ENCODE assay signal across 11 mouse cellular contexts in genomic region chr1:90204821-90205220, GRCm38 (mm10). TPM values are rescaled to one million over a fixed set of nuclear protein-coding genes. Genes with fewer than 3 reads are reported as not detected.
A peak's percentile ranks its signal among the peaks of the same experiment; 100 is the strongest.
DNase-seq lines count a peak whose midpoint lies in the region; ATAC-seq lines count a peak whose summit lies in the region.
"Had no signal": no experiment of that assay in that cellular context is flagged by ENCODE, and none has a peak within 500 bp of the region (broad histone marks: within the 10 kb centered on the region; RNA-seq: fewer than 3 reads in every experiment).

No protein-coding gene starts in this region.

- WGBS in embryonic facial prominence, embryonic 10.5 days = 7% methylated on average over 1 of the region's 1 CpGs
- 30% methylated on average over 1 of the region's 1 CpGs for WGBS in hindbrain, embryonic 14.5 days
- WGBS in midbrain, embryonic 15.5 days = 3% methylated on average over 1 of the region's 1 CpGs

- H3K36me3 ChIP-seq in embryonic facial prominence, embryonic 10.5 days (replicated peaks) = peaks cover 18% of the 10 kb centered on the region; the same call in 1 of the 2 replicates
- H3K36me3 ChIP-seq in hindbrain, embryonic 14.5 days (replicated peaks; ENCODE audit: control insufficient read depth, insufficient read depth) = no peaks in the 10 kb centered on the region
- H3K36me3 ChIP-seq in midbrain, embryonic 15.5 days (replicated peaks) = no peaks in the 10 kb centered on the region

- peak overlapping the region; percentile 63 for H3K9ac ChIP-seq in hindbrain, embryonic 14.5 days
- H3K9ac ChIP-seq in midbrain, embryonic 15.5 days = peak overlapping the region; percentile 51

- H3K9me3 ChIP-seq in embryonic facial prominence, embryonic 10.5 days = no peaks in the 10 kb centered on the region
- no peaks in the 10 kb centered on the region for H3K9me3 ChIP-seq in hindbrain, embryonic 14.5 days (ENCODE audit: control insufficient read depth, low read length)
- no peaks in the 10 kb centered on the region for H3K9me3 ChIP-seq in midbrain, embryonic 15.5 days

- intact Hi-C loops in gastrocnemius, postnatal 14 days (cut with DNase I; ENCODE audit: low total_unique reads) = loop anchor here (5.0 to 10.0 kb wide), 2 partner anchors 148 to 380 kb away; no protein-coding TSS in a partner anchor

- peak overlapping the region; percentile 88 for H3K27ac ChIP-seq in embryonic facial prominence, embryonic 10.5 days (replicated peaks)
- peak overlapping the region; percentile 66 for H3K27ac ChIP-seq in hindbrain, embryonic 14.5 days
- peak overlapping the region; percentile 73 for H3K27ac ChIP-seq in midbrain, embryonic 15.5 days
- H3K27ac ChIP-seq: macrophage had no signal

- peak overlapping the region; percentile 57 for H3K4me2 ChIP-seq in hindbrain, embryonic 14.5 days (replicated peaks)
- H3K4me2 ChIP-seq in midbrain, embryonic 15.5 days = peak overlapping the region; percentile 58

- DNase-seq in kidney, adult 9 months = peak; percentile 22
- DNase-seq in kidney, postnatal 14 days = no peak
- no peak for DNase-seq in embryonic facial prominence, embryonic 10.5 days (ENCODE audit: low spot score)
- no peak for DNase-seq in hindbrain, embryonic 14.5 days (ENCODE audit: low spot score)
- no peak for DNase-seq in yolk sac, embryonic 10.5 days (ENCODE audit: low spot score)
- no peak for DNase-seq in gastrocnemius, postnatal 14 days
- DNase-seq in urinary bladder, adult 18-20 months (ENCODE audit: low spot score in 2 of 2) = no peak
- DNase-seq: thymus, postnatal 36 days had no signal

- peaks cover 85% of the 10 kb centered on the region for H3K4me1 ChIP-seq in embryonic facial prominence, embryonic 10.5 days
- H3K4me1 ChIP-seq in hindbrain, embryonic 14.5 days (replicated peaks; ENCODE audit: control insufficient read depth, insufficient read depth, low read length) = peaks cover 42% of the 10 kb centered on the region
- H3K4me1 ChIP-seq in midbrain, embryonic 15.5 days = peaks cover 63% of the 10 kb centered on the region

- peak overlapping the region; percentile 72 for H3K4me3 ChIP-seq in embryonic facial prominence, embryonic 10.5 days
- peak overlapping the region; percentile 39 for H3K4me3 ChIP-seq in hindbrain, embryonic 14.5 days (replicated peaks; ENCODE audit: low read length)
- peak overlapping the region; percentile 43 for H3K4me3 ChIP-seq in midbrain, embryonic 15.5 days

- H3K27me3 ChIP-seq in embryonic facial prominence, embryonic 10.5 days (replicated peaks; ENCODE audit: low read depth, poor library complexity, severe bottlenecking) = peaks cover 33% of the 10 kb centered on the region
- peaks cover 11% of the 10 kb centered on the region; the same call in 1 of the 2 replicates for H3K27me3 ChIP-seq in hindbrain, embryonic 14.5 days (ENCODE audit: control insufficient read depth, insufficient read depth, low read length)
- H3K27me3 ChIP-seq in midbrain, embryonic 15.5 days (replicated peaks) = peaks cover 21% of the 10 kb centered on the region; the same call in 1 of the 2 replicates

- ATAC-seq in hindbrain, embryonic 14.5 days (ENCODE audit: low FRiP score) = no peak
- no peak for ATAC-seq in midbrain, embryonic 15.5 days (replicated peaks)

RNA-seq across cellular contexts. Expression of gene Ackr3, which starts 1.0 kb away (rescaled TPM):
- polyA plus RNA-seq in embryonic facial prominence, embryonic 10.5 days (2016; fragmentation: Nextera tagmentation; extraction: Ambion mirVana) = 20.0 and 22.4 TPM in 2 replicates
- 10.3 and 11.1 TPM in 2 replicates for polyA plus RNA-seq in hindbrain, embryonic 14.5 days (2014; fragmentation: Nextera tagmentation; extraction: Ambion mirVana)
- 11.3 and 11.4 TPM in 2 replicates for polyA plus RNA-seq in midbrain, embryonic 15.5 days (2015; fragmentation: Nextera tagmentation; extraction: Ambion mirVana)
- total RNA-seq in gastrocnemius, postnatal 14 days (2021) = 10 to 100 TPM; 14.1 to 16.2 TPM
- total RNA-seq: MEL had no signal
- polyA plus RNA-seq: macrophage had no signal

RNA-seq across cellular contexts. Expression of gene Iqca, which starts 51.6 kb away (rescaled TPM):
- polyA plus RNA-seq in embryonic facial prominence, embryonic 10.5 days (2016; fragmentation: Nextera tagmentation; extraction: Ambion mirVana) = 0.20 TPM in 1 of 2 replicates, not detected in the other
- 0.86 and 1.8 TPM in 2 replicates for polyA plus RNA-seq in hindbrain, embryonic 14.5 days (2014; fragmentation: Nextera tagmentation; extraction: Ambion mirVana)
- 0.95 and 1.2 TPM in 2 replicates for polyA plus RNA-seq in midbrain, embryonic 15.5 days (2015; fragmentation: Nextera tagmentation; extraction: Ambion mirVana)
- total RNA-seq in gastrocnemius, postnatal 14 days (2021) = under 1 TPM in 1 of 2 experiments, not detected in 1; 0.16 TPM
- total RNA-seq: MEL had no signal
- polyA plus RNA-seq: macrophage had no signal
